Mouse (Mus musculus) E14TG2a.4 (cell line): ENCODE results near the gene Ptprc.

Experiments used
- H3K27me3 ChIP-seq: 2 replicates; pipeline ENCODE4 v1.6.1; 2014; ENCODE audit warnings: low read length, control low read depth; ENCODE audit not compliant: insufficient read depth
- H3K36me3 ChIP-seq: 2 replicates; pipeline ENCODE4 v1.6.1; 2014; ENCODE audit warnings: low read length, control low read depth; ENCODE audit not compliant: insufficient read depth
- H3K4me1 ChIP-seq: replicated peaks from 2 replicates; pipeline ENCODE4 v1.6.1; 2014; ENCODE audit warnings: low read depth, low read length, control low read depth
- H3K4me3 ChIP-seq: replicated peaks from 2 replicates; pipeline ENCODE4 v1.5.1; 2014; ENCODE audit warnings: mild to moderate bottlenecking, low read length
- H3K9me3 ChIP-seq: 2 replicates; pipeline ENCODE4 v1.6.1; 2014; ENCODE audit warnings: low read length, control low read depth
- CTCF ChIP-seq: conservative IDR thresholded peaks from 2 replicates; pipeline ENCODE4 v1.5.1; 2014; ENCODE audit warnings: low read length
- NANOG ChIP-seq: IDR thresholded peaks from 2 replicates; pipeline ENCODE4 v1.6.1; 2014; ENCODE audit warnings: borderline replicate concordance, low read length, mixed read lengths
- POU5F1 ChIP-seq: IDR thresholded peaks from 2 replicates; pipeline ENCODE4 v1.6.1; 2014; ENCODE audit warnings: low read length, borderline replicate concordance

The Ptprc gene

DNA sequence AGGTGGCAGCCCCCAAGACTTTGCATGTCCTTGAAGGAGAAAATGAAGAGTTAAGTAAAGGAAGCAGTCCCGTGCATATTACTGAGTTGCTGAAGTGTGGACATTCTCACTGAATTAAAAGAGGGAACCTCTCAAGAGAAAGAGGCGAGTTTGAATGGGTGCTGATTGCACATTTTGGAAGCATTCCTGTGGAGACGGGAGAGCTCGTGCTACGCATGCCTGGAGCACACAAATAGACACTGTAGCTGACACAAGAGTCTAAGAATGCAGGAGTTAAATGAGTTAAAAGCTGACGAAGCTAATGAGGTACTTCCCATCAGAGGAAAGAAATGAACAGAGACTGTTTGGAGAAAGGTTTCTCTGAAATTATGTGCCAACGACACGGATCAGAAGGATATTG is 48.7 kb downstream of the Ptprc start:
- H3K4me3 ChIP-seq = no peak overlapping the region
- no peaks in the 10 kb centered on the region for H3K36me3 ChIP-seq
- H3K27me3 ChIP-seq = no peaks in the 10 kb centered on the region
- H3K4me1 ChIP-seq = no peaks in the 10 kb centered on the region
- H3K9me3 ChIP-seq = no peaks in the 10 kb centered on the region
- TF ChIP-seq POU5F1 = no peak
- no peak for TF ChIP-seq NANOG
- no peak for TF ChIP-seq CTCF

DNA sequence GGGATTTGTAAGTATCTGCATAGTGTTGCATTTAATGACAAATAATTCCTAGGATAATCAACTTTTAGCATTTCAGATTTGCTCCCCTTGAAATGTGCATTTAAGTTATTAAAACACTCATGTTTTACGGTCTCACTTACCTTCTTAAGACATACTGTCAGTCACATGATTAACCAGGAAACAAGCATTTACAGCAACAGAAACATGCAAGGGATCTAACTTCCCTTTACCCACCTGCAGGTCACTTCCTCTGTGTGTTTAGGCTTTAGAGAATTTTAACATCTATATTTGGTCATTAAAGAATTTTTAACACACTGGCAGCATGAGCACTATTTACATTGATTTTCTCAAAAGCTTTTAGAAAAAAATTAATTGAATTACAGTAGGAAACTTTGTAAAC is 50.2 kb downstream of the Ptprc start:
- no peaks in the 10 kb centered on the region for H3K27me3 ChIP-seq
- H3K9me3 ChIP-seq = no peaks in the 10 kb centered on the region
- no peak for TF ChIP-seq POU5F1
- TF ChIP-seq NANOG = no peak
- no peak for TF ChIP-seq CTCF
- no peaks in the 10 kb centered on the region for H3K4me1 ChIP-seq
- no peak overlapping the region for H3K4me3 ChIP-seq
- H3K36me3 ChIP-seq = no peaks in the 10 kb centered on the region

DNA sequence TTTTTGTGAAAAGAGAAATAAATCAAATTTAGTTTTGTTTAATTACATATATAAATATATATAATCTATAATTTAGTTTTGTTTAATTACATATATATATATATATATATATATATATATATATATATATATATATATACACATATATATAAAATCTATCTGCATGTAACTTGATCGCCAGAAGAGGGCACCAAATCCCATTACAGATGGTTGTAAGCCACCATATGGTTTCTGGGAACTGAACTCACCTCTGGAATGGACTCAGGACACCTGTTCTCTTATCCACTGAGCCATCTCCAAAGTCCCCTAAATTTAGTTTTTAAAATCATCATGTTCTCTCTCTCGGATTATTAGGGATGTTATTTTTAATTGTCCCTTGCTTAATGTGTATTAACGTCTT is 51.6 kb downstream of the Ptprc start:
- Histone ChIP-seq H3K36me3 (no peaks in the 10 kb centered on the region), H3K9me3 (no peaks in the 10 kb centered on the region), H3K4me1 (no peaks in the 10 kb centered on the region), H3K4me3 (no peak overlapping the region), H3K27me3 (no peaks in the 10 kb centered on the region)
- no peak for TF ChIP-seq CTCF
- TF ChIP-seq POU5F1 = no peak
- no peak for TF ChIP-seq NANOG

DNA sequence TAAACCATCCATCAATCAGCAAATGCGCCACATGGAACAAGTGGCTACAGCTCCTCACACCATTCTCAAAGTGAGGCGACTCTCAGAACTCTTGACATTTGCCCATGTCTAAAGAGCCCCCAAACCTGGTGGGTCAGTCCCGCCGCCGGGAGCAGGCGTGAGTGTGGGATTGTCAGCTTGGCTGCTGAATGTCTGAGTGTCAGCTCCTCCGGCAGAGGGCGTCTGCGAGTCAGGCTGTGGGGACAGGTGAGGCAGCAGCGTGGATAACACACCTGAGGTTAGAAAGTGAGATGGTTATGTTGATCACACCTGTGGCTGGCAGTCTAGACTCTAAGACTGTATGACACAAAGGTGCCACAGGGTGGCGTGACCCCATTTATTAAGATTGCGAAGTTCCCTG is 55.6 kb downstream of the Ptprc start:
- H3K9me3 ChIP-seq = 0 out of 2 replicates have a peak, but pooled peaks cover 3% of the 10 kb centered on the region
- H3K36me3 ChIP-seq = no peaks in the 10 kb centered on the region
- H3K4me3 ChIP-seq = no peak overlapping the region
- H3K4me1 ChIP-seq = no peaks in the 10 kb centered on the region
- no peaks in the 10 kb centered on the region for H3K27me3 ChIP-seq
- TF ChIP-seq NANOG = no peak
- peak; percentile 28 for TF ChIP-seq CTCF

DNA sequence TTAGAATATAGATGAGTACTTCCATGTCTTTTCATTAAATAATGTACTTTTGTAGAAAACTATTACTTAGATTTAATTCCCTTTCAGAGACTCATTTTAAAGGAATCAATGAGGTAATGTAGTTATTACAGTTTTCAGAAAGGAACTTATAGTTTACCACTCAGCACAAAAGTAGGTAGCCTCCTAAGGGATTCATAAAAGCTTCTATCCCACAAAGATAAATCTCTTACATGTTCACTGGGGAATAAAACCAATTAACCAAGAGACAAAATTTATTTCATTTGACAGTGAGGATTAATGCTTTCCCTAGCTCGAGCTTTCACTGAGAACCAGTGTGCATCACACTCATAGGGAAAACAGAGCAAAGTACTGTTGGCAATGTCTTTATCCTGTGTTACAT is 82.3 kb downstream of the Ptprc start:
- TF ChIP-seq POU5F1 = no peak
- TF ChIP-seq CTCF = no peak
- TF ChIP-seq NANOG = no peak
- Histone ChIP-seq H3K9me3 (no peaks in the 10 kb centered on the region), H3K27me3 (no peaks in the 10 kb centered on the region), H3K4me1 (no peaks in the 10 kb centered on the region), H3K4me3 (no peak overlapping the region), H3K36me3 (no peaks in the 10 kb centered on the region)

DNA sequence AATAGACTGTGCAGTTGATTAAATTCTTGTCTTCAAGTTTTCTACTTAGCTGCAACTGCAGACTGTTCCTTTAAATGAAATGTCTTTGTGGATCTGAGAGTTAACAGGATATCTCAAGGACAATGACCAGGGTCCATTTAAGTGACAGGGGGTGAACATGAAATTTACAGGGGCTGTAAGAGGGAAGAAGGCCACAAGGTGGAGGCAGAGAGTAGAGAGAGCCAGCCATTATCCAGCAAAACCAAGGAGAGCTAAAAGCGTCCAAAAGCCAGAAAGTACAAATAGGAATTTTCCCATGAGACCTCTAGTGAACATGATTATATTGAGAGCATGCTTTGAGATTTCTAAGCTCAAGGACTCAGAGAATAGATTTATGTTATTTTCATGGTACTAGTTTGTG is 89.7 kb downstream of the Ptprc start:
- TF ChIP-seq POU5F1 (no peak), CTCF (peak; percentile 61)
- Histone ChIP-seq H3K4me1 (no peaks in the 10 kb centered on the region), H3K4me3 (no peak overlapping the region), H3K27me3 (no peaks in the 10 kb centered on the region), H3K9me3 (no peaks in the 10 kb centered on the region), H3K36me3 (no peaks in the 10 kb centered on the region)

DNA sequence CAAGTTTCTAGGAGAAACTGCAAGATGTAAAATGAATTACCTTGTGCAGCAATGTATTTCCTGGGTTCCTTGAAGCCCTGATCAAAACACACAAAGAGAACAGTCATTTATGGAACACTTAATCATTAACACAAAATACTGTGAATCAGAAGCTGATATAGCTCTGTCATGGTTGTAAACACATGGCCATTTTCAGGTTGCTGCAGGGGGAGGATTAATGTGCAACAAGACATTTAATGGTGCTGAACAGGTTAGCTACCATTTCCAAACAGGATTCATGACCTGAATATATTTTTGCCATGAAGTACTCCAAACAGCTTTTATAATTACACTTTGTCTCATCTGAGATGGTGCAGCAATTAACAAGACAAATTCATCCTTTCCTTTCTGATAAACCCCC is 91.8 kb downstream of the Ptprc start:
- Histone ChIP-seq H3K4me3 (no peak overlapping the region), H3K9me3 (no peaks in the 10 kb centered on the region)

DNA sequence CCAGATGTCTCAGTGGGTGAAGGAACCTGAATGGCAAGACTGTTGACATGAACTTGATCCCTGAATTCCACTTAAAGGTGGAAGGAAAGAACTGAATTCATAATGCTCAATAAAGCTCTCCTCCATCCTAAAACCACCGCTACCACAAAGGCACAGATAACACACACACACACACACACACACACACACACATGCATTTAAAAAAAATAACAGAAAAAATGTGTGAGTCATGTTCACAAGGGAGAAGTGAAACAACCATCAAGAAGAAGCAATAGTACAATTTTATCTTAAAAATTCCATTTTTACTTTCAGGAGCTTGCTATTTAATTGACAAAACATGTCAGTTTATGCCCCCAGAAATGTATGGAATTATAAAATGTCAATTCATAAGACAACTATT is 95.2 kb downstream of the Ptprc start:
- Histone ChIP-seq H3K4me1 (no peaks in the 10 kb centered on the region), H3K27me3 (no peaks in the 10 kb centered on the region), H3K9me3 (no peaks in the 10 kb centered on the region), H3K36me3 (no peaks in the 10 kb centered on the region), H3K4me3 (no peak overlapping the region)
- TF ChIP-seq POU5F1 = no peak
- TF ChIP-seq CTCF = no peak
- no peak for TF ChIP-seq NANOG

More for the DNA sequence above, 91.8 kb downstream of the Ptprc start:
- no peaks in the 10 kb centered on the region for H3K36me3 ChIP-seq
- TF ChIP-seq NANOG (no peak), POU5F1 (no peak), CTCF (no peak)
- H3K4me1 ChIP-seq = no peaks in the 10 kb centered on the region
- no peaks in the 10 kb centered on the region for H3K27me3 ChIP-seq

DNA sequence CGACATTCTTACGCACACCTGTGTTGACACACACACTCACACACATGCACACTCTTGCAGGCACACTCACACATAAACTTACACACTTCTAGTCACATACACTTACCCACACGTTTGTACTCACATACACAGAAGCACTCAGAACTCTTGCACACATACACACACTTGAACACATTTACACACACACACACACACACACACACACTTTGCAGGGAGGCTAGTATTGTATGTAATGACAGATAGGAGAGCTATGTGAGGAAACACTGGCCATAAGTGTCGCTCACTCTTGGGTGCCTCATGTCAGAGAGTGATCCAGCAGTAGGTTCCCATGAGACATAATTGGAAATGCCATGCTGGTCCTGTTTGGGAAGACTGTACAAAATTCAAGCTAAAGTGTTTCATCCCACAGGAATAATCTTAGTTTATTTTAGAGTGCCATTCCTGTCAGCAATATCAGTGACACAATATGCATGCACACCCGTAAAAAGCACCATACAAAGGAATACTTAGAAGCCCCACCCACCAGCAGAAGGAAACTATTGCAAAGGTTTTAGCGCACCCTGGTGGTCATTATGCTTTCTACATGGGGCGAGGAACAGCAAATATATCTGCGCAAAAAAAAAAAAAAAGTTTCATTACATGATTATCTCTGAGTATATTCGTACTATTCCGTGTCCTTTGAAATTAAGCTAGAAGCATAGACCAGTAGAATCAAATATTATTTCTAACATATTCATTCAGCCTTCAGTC is 131.1 kb downstream of the Ptprc start:
- H3K27me3 ChIP-seq = no peaks in the 10 kb centered on the region
- no peaks in the 10 kb centered on the region for H3K4me1 ChIP-seq
- no peak overlapping the region for H3K4me3 ChIP-seq
- no peaks in the 10 kb centered on the region for H3K9me3 ChIP-seq
- TF ChIP-seq NANOG (no peak), CTCF (peak; percentile 75)
- no peaks in the 10 kb centered on the region for H3K36me3 ChIP-seq
